Mouse (Mus musculus): ENCODE data around the gene Sgk1. TPM values are rescaled to one million over a fixed set of nuclear protein-coding genes. Genes with fewer than 3 reads are reported as not detected.

The Sgk1 gene
- polyA plus RNA-seq, 1 experiment from 2014 or later = 32.8 TPM

DNA sequence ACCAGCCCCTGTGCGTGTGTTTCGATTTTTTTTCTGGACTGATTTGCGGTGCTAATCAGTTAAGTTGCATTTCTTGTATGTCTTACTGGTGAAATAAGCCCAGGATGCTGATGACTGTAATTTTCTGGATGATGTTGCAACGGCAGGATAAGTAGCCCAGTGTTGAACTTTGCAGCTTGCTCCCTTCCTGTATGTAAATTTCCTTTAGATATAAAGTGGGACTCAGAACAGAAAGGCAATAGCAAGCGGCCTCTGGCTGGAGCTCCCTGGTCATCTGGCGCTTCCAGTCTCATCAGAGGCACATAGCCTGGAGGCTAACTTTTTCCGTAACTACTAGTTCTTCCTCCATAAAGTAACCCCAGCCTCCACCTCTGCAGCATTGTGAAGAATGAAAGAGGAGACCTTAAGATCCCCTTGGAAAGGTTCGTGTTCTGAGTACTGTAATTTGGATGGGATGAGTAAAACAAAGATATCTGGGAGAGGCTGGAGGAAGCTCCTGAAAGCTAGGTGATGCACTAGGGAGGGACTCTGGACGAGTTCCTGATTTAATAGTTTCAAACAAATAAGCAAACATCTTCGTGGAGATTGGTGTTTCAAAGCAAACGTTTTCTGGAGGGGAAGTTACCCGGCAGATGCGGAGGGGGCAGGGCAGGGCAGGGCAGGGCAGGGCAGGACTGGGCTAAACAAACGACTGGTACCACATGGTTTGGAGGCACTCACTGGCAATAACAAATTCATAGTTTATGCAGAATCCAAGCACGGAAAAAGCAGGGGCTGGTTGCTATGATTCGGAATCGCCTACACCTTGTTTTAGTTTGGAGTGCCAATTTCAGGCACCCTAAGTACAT lies 110.2 kb downstream of the Sgk1 start:
- no peak overlapping the region for H3K9ac ChIP-seq
- no peak for ATAC-seq (ENCODE audit: low FRiP score)
- peaks cover 17% of the 10 kb centered on the region for H3K27me3 ChIP-seq
- 16% methylated on average over 17 of the region's 17 CpGs for WGBS
- H3K9me3 ChIP-seq (replicated peaks) = no peaks in the 10 kb centered on the region
- no peak overlapping the region for H3K27ac ChIP-seq
- peak overlapping the region; percentile 70 for H3K4me2 ChIP-seq (replicated peaks)
- H3K4me3 ChIP-seq = 0 out of 2 replicates have a peak overlapping the region, but pooled peaks have one; percentile 51
- H3K4me1 ChIP-seq = peaks cover 20% of the 10 kb centered on the region
- peaks cover 4% of the 10 kb centered on the region; the same call in 1 of the 2 replicates for H3K36me3 ChIP-seq

DNA sequence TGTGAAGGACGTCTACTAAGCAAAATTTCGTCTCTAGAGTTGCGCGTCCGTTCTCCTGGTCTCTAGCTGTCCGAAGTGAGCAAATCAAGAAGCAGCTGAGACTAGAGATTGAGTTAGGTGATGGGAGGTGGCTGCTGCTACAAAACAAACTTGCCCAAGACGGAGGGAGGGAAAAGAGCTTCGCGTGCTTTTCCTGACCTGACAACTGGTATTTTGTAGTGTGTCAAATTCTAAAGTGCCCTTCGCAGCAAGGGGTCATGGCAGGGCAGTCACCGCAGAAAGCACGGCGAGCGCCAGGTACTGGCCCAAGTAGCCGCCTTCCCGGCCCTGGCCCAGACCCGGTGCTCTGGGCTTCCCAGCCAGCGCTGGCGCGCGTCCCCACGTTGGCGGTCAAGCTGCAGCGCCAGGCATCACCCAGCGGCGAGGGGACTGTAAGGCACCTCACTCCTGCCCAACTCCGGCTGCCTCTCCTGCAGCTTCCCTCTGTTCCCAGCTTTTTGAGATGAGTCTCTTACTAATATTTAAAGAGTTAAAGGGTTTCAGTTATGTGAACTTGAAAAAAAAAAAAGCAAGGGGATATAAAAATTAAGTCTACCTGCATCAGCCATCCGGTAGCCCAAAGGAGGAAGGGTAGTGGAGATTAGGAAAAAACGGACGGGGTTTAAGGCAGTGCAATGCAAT lies 111.0 kb downstream of the Sgk1 start:
- H3K4me1 ChIP-seq = peaks cover 20% of the 10 kb centered on the region
- H3K4me3 ChIP-seq = peak overlapping the region; percentile 51
- H3K27me3 ChIP-seq = peaks cover 17% of the 10 kb centered on the region
- peak overlapping the region; percentile 70 for H3K4me2 ChIP-seq (replicated peaks)
- H3K27ac ChIP-seq = no peak overlapping the region
- no peaks in the 10 kb centered on the region for H3K9me3 ChIP-seq (replicated peaks)
- WGBS = 1% methylated on average over 30 of the region's 30 CpGs
- 0 out of 2 replicates have a peak, but pooled peaks have one; percentile 35 for ATAC-seq (ENCODE audit: low FRiP score)
- no peak overlapping the region for H3K9ac ChIP-seq
- H3K36me3 ChIP-seq = peaks cover 8% of the 10 kb centered on the region; the same call in 1 of the 2 replicates

DNA sequence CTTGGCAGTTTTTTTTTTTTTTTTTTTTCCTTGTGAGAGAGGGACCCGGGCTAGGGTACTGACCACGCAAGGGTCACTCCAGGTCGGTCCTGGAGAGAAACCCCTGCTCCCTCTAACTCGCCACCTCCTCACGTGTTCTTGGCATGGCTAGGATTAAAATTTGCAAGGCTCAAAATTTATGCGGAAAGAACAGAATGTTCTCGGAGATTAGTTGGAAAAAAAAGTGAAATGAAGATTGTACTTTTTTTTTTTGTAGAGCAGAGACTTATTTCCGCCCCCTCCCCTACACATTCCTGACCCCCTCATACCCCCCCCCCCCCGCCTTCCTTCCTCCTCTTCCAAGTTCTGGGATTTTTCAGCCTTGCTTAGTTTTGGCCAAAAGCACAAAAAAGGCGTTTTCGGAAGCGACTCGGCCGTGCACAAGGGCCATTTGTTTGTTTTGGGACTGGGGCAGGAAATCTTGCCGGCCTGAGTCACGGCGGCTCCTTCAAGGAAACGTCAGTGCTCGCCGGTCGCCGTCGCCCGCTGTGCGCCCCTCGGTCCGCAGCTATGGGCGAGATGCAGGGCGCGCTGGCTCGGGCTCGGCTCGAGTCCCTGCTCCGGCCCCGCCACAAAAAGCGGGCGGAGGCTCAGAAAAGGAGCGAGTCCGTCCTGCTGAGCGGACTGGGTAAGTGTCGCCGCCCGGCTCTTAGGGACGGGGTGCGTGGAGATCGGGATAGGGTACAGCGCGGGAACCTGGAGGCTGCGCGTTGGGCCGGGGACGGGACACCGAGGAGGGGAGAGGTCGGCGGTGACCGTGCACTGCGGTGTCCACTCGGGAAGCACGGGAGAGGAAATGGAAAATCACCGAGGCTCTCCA lies 111.8 kb downstream of the Sgk1 start:
- Histone ChIP-seq H3K9me3 (replicated peaks) (no peaks in the 10 kb centered on the region), H3K27me3 (peaks cover 17% of the 10 kb centered on the region), H3K4me3 (peak overlapping the region; percentile 51), H3K27ac (peak overlapping the region; percentile 69), H3K9ac (peak overlapping the region; percentile 79), H3K4me1 (peaks cover 20% of the 10 kb centered on the region), H3K4me2 (replicated peaks) (peak overlapping the region; percentile 70), H3K36me3 (peaks cover 13% of the 10 kb centered on the region; the same call in 1 of the 2 replicates)
- WGBS = under 1% methylated on average over 59 of the region's 60 CpGs
- peak; percentile 83 for ATAC-seq (ENCODE audit: low FRiP score)

DNA sequence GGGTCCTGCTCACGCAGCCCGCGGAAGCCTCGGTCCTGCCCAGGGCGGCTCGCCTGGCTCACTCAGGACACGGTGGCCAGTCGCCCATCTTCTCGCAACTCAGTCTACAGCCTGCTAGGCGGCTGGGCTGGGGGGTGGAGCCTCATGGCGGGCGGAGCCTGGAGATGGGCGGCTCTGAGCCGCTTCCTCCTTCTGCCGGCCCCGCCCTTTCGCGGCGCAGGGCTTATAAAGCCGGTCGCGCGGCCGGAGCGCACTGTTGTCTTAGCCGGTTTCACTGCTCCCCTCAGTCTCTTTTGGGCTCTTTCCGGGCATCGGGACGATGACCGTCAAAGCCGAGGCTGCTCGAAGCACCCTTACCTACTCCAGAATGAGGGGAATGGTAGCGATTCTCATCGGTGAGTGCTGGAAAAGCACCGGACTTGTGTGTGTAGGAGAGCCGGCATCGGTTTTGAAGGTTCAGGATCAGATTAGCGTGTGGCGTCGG lies 112.5 kb downstream of the Sgk1 start:
- H3K9ac ChIP-seq = peak overlapping the region; percentile 79
- H3K4me3 ChIP-seq = peak overlapping the region; percentile 51
- H3K27ac ChIP-seq = peak overlapping the region; percentile 69
- peaks cover 17% of the 10 kb centered on the region for H3K27me3 ChIP-seq
- H3K9me3 ChIP-seq (replicated peaks) = no peaks in the 10 kb centered on the region
- peak overlapping the region; percentile 70 for H3K4me2 ChIP-seq (replicated peaks)
- peaks cover 16% of the 10 kb centered on the region; the same call in 1 of the 2 replicates for H3K36me3 ChIP-seq
- WGBS = under 1% methylated on average over 40 of the region's 40 CpGs
- peaks cover 20% of the 10 kb centered on the region for H3K4me1 ChIP-seq
- peak; percentile 98 for ATAC-seq (ENCODE audit: low FRiP score)

DNA sequence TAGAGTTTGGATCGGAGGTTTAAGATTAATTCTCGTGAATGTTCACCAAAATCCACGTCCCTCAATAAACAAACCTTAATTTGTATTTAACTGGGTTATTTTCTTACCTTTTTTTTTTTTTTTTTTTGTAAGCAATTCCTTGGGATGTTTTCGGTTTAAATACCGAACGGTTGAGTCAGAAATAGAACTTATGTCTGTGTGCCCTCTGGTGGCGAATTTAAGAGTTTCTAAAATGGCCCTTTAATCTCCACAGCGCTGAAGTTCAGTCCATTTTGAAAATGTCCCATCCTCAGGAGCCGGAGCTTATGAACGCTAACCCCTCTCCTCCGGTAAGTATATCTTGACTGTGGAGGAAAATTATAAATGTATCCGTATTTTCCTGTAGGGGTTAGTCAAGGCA lies 113.2 kb downstream of the Sgk1 start:
- Histone ChIP-seq H3K27ac (no peak overlapping the region), H3K9ac (no peak overlapping the region)

DNA sequence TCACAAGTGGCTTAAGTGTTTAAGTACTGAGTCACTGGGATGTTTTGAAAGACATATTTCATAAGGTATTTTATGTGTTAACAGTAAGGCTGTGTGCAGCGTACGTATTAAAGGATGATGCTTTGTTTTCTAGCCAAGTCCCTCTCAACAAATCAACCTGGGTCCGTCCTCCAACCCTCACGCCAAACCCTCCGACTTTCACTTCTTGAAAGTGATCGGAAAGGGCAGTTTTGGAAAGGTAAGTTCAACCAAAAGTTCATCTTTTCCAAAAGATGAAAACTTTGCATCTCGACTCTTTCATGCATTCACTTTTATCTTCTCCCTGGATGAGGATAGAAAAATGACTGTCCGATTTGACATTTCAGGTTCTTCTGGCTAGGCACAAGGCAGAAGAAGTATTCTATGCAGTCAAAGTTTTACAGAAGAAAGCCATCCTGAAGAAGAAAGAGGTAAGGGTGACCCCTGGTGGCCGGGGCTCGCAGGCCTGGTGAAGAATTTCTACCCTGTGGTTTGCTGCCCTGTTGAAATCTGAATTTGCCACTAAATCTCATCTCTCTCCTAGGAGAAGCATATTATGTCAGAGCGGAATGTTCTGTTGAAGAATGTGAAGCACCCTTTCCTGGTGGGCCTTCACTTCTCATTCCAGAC lies 113.8 kb downstream of the Sgk1 start:
- peak overlapping the region; percentile 70 for H3K4me2 ChIP-seq (replicated peaks)
- 61% methylated on average over 11 of the region's 11 CpGs for WGBS
- peaks cover 22% of the 10 kb centered on the region for H3K4me1 ChIP-seq
- peak overlapping the region; percentile 3 for H3K4me3 ChIP-seq
- peaks cover 17% of the 10 kb centered on the region for H3K27me3 ChIP-seq
- H3K9ac ChIP-seq = no peak overlapping the region
- no peak for ATAC-seq (ENCODE audit: low FRiP score)
- peaks cover 16% of the 10 kb centered on the region; the same call in 1 of the 2 replicates for H3K36me3 ChIP-seq
- no peak overlapping the region for H3K27ac ChIP-seq
- H3K9me3 ChIP-seq (replicated peaks) = no peaks in the 10 kb centered on the region

More for the DNA sequence above, 113.2 kb downstream of the Sgk1 start:
- 15% methylated on average over 12 of the region's 12 CpGs for WGBS
- H3K4me3 ChIP-seq = peak overlapping the region; percentile 51
- ATAC-seq (ENCODE audit: low FRiP score) = no peak
- peaks cover 20% of the 10 kb centered on the region for H3K4me1 ChIP-seq
- peaks cover 17% of the 10 kb centered on the region for H3K27me3 ChIP-seq
- peaks cover 16% of the 10 kb centered on the region; the same call in 1 of the 2 replicates for H3K36me3 ChIP-seq
- H3K9me3 ChIP-seq (replicated peaks) = no peaks in the 10 kb centered on the region
- H3K4me2 ChIP-seq (replicated peaks) = peak overlapping the region; percentile 70

DNA sequence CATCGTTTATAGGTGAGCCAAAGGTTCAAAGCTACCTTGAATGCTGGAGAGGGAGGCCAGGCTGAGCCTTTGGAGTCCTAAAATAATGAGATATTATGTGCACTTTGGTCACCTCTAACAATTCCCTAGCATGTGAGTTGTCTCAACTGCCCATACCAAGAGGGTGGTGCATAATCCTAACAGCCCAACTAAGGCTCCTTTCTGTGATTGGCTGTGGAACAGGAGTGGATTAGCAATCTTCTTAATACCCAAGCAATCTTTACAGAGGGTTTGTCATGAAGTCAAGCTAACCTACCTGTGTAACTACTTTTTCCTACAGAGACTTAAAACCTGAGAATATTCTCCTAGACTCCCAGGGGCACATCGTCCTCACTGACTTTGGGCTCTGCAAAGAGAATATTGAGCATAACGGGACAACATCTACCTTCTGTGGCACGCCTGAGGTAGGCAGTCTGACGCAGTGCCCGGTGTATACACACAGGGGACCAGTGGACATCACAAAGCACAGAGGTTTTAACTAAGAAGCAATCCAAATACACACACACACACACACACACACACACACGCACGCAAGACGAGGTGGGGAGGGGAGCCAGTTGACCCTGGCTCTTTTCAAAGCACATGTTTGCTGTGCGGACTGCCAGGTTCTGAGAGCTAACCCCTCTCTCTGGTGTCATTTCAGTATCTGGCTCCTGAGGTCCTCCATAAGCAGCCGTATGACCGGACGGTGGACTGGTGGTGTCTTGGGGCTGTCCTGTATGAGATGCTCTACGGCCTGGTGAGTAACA lies 114.9 kb downstream of the Sgk1 start:
- Histone ChIP-seq H3K4me2 (replicated peaks) (no peak overlapping the region), H3K9me3 (replicated peaks) (no peaks in the 10 kb centered on the region), H3K4me1 (peaks cover 15% of the 10 kb centered on the region), H3K27me3 (peaks cover 12% of the 10 kb centered on the region), H3K27ac (no peak overlapping the region), H3K36me3 (peaks cover 16% of the 10 kb centered on the region; the same call in 1 of the 2 replicates), H3K4me3 (no peak overlapping the region), H3K9ac (no peak overlapping the region)
- ATAC-seq (ENCODE audit: low FRiP score) = no peak
- 97% methylated on average over 14 of the region's 14 CpGs for WGBS

DNA sequence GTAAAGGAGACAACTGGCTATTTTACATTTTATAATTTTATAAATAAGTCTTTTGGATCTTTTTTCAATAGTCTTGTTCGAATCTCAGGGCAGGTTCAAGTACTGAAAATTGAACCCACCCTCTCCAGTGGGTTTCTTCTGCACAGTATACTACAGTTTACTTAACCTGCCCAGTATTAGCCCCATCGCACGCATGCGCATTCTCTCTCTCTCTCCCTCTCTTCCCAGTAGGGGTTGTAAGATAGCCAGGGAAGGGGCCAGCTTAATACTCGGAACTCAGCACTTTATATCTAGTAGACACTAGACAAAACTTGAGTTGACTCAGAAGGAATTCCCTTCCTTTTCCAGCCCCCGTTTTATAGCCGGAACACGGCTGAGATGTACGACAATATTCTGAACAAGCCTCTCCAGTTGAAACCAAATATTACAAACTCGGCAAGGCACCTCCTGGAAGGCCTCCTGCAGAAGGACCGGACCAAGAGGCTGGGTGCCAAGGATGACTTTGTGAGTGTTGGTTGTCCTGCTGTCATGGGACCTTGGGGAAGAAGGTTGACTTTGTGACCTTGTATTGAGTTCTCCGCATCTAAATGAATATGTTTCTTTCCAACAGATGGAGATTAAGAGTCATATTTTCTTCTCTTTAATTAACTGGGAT lies 115.7 kb downstream of the Sgk1 start:
- no peak for ATAC-seq (ENCODE audit: low FRiP score)
- Histone ChIP-seq H3K36me3 (peaks cover 16% of the 10 kb centered on the region; the same call in 1 of the 2 replicates), H3K9me3 (replicated peaks) (no peaks in the 10 kb centered on the region), H3K4me1 (peaks cover 8% of the 10 kb centered on the region; the same call in 1 of the 2 replicates), H3K9ac (no peak overlapping the region), H3K27ac (no peak overlapping the region), H3K27me3 (peaks cover 3% of the 10 kb centered on the region; the same call in 1 of the 2 replicates), H3K4me3 (no peak overlapping the region), H3K4me2 (replicated peaks) (no peak overlapping the region)
- 88% methylated on average over 12 of the region's 12 CpGs for WGBS

DNA sequence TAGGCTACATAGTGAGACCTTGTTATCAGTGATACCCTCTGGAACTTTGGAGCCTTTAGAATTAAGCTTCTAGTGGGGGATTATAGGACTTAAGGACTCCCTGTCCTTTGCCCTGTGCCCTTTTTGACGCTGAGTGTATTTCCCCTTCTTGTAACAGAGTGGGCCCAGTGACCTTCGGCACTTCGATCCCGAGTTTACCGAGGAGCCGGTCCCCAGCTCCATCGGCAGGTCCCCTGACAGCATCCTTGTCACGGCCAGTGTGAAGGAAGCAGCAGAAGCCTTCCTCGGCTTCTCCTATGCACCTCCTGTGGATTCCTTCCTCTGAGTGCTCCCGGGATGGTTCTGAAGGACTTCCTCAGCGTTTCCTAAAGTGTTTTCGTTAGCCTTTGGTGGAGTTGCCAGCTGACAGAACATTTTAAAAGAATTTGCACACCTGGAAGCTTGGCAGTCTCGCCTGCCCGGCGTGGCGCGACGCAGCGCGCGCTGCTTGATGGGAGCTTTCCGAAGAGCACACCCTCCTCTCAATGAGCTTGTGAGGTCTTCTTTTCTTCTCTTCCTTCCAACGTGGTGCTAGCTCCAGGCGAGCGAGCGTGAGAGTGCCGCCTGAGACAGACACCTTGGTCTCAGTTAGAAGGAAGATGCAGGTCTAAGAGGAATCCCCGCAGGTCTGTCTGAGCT lies 116.7 kb downstream of the Sgk1 start:
- Histone ChIP-seq H3K4me1 (0 out of 2 replicates have a peak, but pooled peaks cover 5% of the 10 kb centered on the region), H3K9me3 (replicated peaks) (no peaks in the 10 kb centered on the region), H3K36me3 (peaks cover 16% of the 10 kb centered on the region; the same call in 1 of the 2 replicates), H3K4me3 (no peak overlapping the region), H3K4me2 (replicated peaks) (0 out of 2 replicates have a peak overlapping the region, but pooled peaks have one; percentile 4), H3K9ac (no peak overlapping the region), H3K27ac (no peak overlapping the region), H3K27me3 (no peaks in the 10 kb centered on the region)
- 82% methylated on average over 28 of the region's 28 CpGs for WGBS
- ATAC-seq (ENCODE audit: low FRiP score) = no peak

All from hindbrain, embryonic 12.5 days (tissue).